Mouse (Mus musculus): ENCODE measurements at regions not wholly inside any gene's neighbourhood (a gene's known extent, or its start where the extent isn't known, plus 50 kb on each side); places are given as distances from the start of the nearest gene placed in this dataset.

DNA sequence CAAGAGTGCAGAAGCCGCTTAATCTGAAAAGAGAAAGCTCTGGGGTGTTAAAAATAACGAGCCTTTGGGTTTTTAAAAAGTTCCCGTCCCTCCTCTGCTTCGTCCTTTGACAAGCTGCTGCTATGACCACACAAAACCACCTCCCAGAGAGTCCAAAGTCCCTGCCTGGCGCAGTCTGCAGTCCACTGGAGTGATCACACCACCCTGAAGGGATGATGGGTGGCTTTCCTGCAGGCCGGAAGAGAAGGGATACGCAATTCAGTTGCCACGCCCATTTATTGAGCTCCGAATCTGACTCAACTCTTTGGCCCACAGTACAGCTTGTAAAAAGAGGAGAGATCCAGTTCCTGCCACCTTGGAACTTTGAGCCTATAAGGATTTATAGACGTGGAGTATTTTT is 77.4 kb upstream of the Ppm1b start:
- in situ Hi-C loops (cut with MboI; ENCODE audit: unreplicated experiment in 2 of 2), result loop anchor here (5.0 to 10.0 kb wide), 5 partner anchors 216 to 756 kb away; partner anchors contain the start of genes Camkmt (in 1 of the 2) and Prepl (in 1 of the 2)

DNA sequence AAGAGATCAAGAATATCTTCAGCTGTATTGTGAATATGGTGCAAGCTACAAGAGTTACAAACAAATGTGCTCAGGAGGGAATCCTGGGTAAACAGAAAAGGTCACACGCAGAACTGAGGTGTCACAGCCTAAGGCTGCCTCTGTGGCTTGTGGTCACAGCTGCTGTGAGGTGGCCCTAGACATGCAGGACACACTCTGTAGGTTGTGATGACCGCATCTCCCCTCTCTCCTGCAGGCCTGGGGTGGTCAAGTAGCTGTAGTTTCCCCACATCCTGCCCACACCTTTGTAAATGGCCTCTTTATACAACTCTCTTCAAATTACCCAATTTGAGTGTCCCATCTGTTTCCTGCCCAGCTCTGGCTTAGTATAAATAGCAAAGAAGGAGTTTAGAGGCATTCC is 75.6 kb upstream of the Ppm1b start:
- in situ Hi-C loops (cut with MboI; ENCODE audit: unreplicated experiment in 2 of 2), result loop anchor here in 1 of 2 experiments (10.0 kb wide), 1 partner anchor 304 kb away; no protein-coding TSS in a partner anchor

DNA sequence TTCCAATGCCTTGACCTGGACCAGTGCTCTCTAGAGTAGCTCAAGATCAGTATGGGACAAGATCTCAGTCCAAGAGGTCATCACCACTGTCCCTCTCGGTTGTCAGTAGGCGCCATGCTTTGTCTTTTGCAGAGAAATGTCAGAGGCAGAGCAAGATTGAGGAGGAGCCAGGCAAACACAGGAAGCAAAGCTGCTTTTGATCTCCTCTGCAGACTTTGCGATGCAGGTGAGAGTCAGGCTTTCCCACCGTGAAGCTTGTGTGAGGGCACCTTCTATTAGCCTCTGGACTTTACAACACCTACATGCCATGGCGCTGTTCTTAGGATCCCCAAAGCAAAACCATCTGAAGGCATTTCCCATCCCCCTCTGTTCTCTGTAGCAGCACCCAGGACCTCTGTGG is 68.0 kb upstream of the Ppm1b start:
- in situ Hi-C loops (cut with MboI; ENCODE audit: unreplicated experiment in 2 of 2), result loop anchor here in 1 of 2 experiments (10.0 kb wide), 1 partner anchor 296 kb away; no protein-coding TSS in a partner anchor

- in situ Hi-C loops (cut with MboI; ENCODE audit: unreplicated experiment in 2 of 2), result no loop called here
These were observed 65.5 kb upstream of the Ppm1b start for GRCm38 (mm10) chr17:84890871-84891599.

DNA sequence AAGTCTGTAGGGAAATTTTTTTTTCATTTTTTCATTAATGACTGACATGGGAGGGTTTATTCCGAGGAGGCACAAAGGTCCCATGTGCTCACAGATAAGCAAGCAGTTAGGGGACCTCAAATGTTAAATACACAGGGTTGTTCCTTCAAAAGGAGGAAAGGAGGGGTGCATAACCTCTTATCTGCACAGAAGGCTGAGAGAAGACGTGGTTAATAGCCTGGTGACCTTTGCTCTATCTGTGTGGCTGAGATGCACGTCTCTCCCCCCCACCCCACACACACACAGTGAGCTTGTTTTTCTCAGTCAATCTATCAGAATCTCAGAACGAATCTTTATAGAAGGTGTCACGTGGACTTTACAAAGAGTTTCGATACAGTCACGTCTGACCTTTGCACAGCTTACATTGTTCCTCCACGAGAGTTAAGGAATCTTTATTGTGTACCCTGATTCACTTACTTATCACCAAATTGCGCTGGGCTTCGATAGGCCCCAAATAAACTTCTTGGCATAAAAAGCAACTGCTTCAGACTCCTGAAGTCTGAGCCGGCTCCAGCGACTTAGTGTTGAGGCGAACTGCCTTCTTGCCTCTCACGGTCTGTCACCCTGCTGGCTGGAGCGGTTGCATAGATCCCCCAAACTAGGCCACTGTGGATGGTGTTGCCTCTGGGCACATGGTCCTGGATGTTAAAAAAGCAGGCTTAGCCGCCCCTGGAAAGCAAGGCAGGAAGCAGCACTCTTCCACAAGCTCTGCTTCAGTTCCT is 63.1 kb upstream of the Ppm1b start:
- in situ Hi-C loops (cut with MboI; ENCODE audit: unreplicated experiment in 2 of 2), result no loop called here

GRCm38 (mm10) chr17:84895526-84895925 is 61.0 kb upstream of the Ppm1b start:
- in situ Hi-C loops (cut with MboI; ENCODE audit: unreplicated experiment in 2 of 2), result no loop called here

DNA sequence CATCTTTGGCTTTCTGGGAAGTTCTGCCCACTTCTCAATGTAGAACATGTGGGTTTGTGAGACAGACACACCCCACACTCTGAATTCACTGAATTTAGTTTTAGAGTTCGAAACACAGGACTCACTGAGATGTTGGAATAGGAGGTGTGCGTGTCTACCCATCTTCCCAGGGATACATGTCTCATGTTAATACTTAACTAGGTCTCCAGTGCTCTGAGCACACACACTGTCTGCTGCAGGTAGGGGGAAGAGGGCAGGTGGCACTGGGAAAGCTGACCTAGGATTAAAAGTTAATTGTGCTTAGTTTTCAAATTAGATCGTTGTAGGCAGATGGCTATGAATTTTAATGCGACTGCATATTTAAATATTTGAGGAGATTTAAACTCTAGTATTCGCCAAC is 60.0 kb upstream of the Ppm1b start:
- in situ Hi-C loops (cut with MboI; ENCODE audit: unreplicated experiment in 2 of 2), result no loop called here

GRCm38 (mm10) chr17:84898407-84898806 is 58.1 kb upstream of the Ppm1b start:
- in situ Hi-C loops (cut with MboI; ENCODE audit: unreplicated experiment in 2 of 2), result no loop called here

DNA sequence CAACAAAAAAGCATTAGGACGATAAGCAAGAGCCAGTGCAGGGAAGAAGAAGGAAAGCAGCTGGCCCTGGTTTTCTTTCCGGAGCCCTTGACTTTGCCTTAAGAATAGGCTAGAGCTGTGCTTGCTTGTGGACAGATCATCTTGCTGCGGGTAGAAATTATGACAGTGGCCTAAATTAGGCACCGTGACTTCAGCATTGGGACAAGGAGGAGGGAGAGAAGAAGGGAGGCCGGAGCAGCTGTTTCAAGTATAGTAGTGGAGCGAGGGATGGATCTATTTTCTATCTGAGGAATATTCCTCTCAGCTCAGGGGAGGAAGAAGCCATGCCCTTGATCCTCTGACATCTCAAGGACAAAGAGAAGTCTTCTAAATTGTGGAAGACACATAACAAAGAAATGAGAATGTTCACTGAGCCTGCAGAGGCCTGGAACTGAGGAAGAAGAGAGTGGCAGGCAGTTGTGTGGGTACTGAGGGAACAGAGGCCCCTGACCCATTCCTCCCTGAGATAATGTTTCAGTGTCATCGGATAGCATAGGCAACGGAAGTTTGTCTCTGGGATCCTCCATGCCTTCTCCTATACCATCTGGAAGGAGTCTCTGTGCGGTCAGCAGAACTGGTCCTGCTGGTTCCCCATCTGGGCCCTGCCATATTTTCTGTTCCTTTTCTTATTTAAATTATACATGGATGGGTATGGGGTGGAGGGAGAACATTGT is 52.8 kb upstream of the Ppm1b start:
- in situ Hi-C loops (cut with MboI; ENCODE audit: unreplicated experiment in 2 of 2), result no loop called here

Measured in v-Abl transformed pro-B cells (cell line).